Mouse (Mus musculus) liver, adult 2 months (tissue): ENCODE measurements around the gene Lrrc7.

Source experiments
- CTCF ChIP-seq: fragments of 200-500 bp; IDR thresholded peaks from 2 replicates; pipeline ENCODE4 v1.5.1; 2011; ENCODE audit warnings: low read depth, low read length, control low read depth
- POLR2A ChIP-seq: fragments of 200-500 bp; IDR thresholded peaks from 2 replicates; pipeline ENCODE4 v1.6.1; 2011; ENCODE audit warnings: low read length, control low read depth; ENCODE audit not compliant: insufficient read depth; ENCODE audit errors: extremely low read depth

DNA sequence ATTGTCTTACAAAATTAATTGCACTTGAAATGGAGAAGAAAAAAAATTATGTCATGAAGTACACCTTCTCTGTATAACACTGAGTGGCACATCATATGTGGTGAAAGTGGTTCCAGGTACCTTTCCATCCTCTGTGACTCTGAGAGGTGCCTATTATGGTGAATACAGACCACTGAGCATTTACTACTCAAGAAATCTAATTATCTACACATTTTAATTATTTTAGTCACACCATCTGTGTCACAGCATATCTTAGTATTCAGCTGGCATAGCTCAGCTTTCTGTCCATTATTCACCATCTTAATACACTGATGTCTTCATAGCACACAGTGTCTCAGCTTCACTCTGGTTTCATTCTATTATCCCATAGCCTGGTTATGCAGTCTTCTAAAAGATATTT is 7.7 kb downstream of the Lrrc7 start:
- no peak for TF ChIP-seq CTCF
- no peak for TF ChIP-seq POLR2A
